Mouse (Mus musculus) G1E-ER4 (cell line): Measurements from ENCODE around the gene Smap1. TPM values are rescaled to one million over a fixed set of nuclear protein-coding genes. Genes with fewer than 3 reads are reported as not detected.

Experiments used
- GATA1 ChIP-seq: IDR thresholded peaks from one replicate; pipeline ENCODE4 v1.8.0; 2012; ENCODE audit warnings: low read length, inconsistent platforms
- polyA plus RNA-seq: library from polyadenylated mRNA; stranded (reverse); fragments of >175 nt; gene quantifications from 2 replicates; pipeline ENCODE4 v1.2.3, GENCODE M21; 2012

Smap1 gene
- polyA plus RNA-seq, 1 experiment: 50.7 TPM

GRCm38 (mm10) chr1:23929410-23929809 is 7.3 kb upstream of the Smap1 start:
- no peak for TF ChIP-seq GATA1

GRCm38 (mm10) chr1:23928371-23928770 is 6.3 kb upstream of the Smap1 start:
- TF ChIP-seq GATA1: no peak

DNA sequence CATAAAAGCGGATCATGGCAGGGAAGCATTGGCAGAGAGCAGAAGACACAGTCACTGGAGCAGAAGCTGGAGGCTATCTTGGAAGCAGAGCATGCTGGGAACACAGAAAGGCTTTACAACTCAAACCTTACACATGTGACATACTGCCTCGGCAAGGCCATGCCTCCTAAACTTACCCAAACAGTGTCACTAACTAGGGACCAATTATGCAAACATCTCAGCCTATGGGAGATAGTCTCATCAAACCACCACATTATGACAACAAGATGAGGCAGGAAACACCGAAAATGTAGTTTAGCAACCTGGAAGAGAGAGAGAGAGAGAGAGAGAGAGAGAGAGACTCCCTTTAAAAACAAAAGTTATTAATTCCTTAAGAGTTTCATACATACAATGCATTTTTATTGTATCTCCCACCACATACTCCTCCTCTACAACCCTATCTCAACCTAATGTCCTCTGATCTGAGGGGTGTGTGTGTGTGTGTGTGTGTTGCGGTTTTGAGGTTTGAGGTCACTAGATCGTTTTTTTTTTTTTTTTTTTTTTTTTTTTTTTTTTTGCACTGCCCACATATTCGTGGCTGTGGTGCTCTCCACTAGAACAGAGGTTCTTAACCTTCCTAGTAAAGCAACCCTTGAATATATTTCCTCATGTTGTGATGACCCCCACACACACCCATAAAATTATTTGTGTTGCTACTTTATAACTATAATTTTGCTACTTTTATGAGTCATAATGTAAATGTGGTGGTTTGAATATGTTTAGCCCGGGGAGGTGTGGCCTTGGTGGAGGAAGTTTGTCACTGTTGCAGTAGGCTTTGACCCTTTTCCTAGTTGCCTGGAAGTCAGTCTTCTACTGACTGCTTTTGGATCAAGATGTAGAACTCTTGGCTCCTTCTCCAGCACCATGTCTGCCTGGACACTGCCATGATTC is 1.9 kb upstream of the Smap1 start:
- peak; percentile 26 for TF ChIP-seq GATA1

GRCm38 (mm10) chr1:23922530-23922884 is 390 bp upstream of the Smap1 start:
- TF ChIP-seq GATA1: no peak

DNA sequence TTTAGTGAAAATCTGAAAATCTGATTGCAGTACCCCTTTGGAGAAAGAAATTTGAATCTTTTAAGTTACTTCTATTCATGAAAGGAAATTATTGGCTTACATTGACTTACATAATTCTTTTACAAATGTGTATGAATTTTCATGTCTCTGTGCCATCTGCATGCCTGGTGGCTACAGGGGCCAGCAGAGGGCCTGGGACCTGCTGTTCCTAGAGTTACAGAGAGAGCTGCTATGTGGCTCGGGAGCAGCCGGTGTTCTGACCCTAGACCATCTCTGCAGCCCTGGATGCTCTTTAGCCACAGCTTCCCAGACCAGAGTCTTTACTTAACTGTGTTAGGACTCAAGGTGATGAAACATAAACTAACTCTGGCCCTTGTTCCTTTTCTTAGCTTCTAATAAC is 1.8 kb downstream of the Smap1 start:
- no peak for TF ChIP-seq GATA1

DNA sequence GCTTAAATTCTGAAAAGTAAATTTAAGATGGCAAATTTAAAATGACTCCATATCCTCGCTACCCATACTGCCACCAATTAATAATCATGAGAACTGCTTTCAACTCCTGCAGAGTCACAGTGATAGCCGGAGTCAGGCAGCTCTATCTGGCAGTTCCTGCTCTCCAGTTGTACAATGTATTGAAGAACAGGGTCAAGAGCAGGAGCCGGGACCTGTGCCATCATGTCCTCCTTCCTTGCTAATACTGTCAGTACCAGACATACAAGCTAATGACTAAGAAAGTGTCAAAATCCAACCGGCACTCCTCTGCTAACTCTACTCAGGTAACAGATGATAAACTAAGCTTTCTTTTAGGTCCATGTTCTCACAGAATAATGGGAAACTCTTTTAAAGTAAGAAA is 3.0 kb downstream of the Smap1 start:
- TF ChIP-seq GATA1: no peak

GRCm38 (mm10) chr1:23915483-23915882 is 6.6 kb downstream of the Smap1 start:
- TF ChIP-seq GATA1: peak; percentile 34

DNA sequence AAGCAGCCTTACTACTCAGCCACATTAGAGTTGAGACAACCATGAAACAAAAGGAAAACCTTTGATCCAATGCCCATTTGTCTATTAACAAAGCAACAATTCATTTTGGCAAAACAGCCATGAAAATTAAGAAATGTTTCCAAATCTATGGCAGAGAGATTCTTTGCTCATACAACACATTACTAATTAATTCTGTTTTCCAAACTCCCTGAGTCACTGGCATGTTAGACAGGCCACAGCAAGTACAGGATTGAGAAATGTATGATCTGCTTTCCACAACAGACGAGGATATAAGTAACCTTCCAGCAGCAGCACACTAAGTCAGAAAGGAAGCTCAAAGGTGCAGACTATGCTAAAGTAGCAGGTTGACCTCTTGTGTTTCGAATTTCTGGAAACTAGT is 9.1 kb downstream of the Smap1 start:
- no peak for TF ChIP-seq GATA1

DNA sequence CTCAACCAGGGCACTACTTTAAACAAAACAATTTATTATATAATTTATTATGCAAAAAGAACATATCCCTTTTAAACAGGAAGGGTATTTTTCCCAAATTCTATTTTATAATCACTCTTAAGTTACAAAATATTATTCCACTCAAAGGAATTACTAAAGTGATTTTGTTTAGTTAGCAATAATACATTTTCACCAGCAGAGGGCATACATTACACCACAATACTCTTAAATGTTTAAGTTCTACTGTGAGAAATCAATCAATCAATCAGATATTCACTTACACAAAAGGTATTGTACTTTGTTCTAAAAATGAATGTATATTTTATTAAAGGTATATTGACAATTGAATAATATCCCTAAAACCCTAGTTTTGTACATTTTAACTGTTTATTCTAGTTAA is 16.0 kb downstream of the Smap1 start:
- no peak for TF ChIP-seq GATA1

DNA sequence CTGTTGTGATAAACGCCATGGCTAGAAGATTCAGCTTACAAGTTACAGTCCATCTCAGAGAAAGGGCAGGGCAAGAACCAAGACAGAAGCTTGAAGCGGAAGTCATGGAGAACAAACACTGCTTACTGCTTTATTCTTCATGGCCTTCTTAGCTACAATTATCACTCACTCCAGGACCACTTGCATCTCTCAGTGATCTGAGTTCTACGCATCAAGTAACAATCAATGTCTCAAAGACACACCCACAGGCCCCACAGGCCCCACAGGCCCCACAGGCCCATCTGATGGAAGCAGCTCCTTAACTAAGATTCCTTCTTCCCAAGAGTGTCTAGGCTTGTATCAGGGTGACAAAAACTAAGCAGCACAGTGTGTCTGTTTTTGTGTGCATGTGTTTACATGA is 18.8 kb downstream of the Smap1 start:
- no peak for TF ChIP-seq GATA1

DNA sequence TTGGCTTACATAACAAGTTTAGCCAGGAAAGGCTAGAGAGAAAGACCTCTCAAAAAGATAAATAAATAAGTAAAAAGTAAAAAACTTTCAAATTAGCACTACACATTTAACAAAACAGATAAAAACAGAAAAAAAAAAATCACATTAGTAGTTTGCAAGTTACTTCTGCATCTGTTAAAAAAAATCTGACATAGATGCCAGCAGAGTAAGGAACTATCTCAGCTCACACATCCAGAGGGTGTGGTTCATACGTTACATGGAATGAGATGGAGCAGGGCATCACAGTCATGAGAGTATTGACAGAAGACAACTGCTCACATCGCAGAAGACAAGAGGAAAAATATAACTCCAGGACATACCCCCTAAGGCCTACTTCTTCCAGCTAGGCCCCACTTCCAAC is 19.4 kb downstream of the Smap1 start:
- no peak for TF ChIP-seq GATA1

DNA sequence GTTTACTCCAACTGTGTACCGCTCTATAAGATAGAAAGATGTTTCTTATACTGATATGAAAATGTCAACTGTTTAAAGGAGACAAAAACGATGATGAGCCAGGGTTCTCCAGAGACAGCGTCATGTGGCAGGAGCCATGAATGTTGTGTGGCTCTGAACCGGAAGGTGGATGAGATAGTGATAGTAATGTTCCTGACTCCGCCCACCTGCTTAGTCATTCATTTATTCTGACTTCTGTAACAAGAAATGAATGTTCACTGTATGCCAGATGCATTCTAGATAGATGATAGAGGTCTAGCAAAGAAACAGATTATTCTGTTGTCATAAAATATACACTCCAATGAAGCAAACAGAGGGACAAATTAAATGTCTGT is 22.5 kb downstream of the Smap1 start:
- peak; percentile 61 for TF ChIP-seq GATA1

DNA sequence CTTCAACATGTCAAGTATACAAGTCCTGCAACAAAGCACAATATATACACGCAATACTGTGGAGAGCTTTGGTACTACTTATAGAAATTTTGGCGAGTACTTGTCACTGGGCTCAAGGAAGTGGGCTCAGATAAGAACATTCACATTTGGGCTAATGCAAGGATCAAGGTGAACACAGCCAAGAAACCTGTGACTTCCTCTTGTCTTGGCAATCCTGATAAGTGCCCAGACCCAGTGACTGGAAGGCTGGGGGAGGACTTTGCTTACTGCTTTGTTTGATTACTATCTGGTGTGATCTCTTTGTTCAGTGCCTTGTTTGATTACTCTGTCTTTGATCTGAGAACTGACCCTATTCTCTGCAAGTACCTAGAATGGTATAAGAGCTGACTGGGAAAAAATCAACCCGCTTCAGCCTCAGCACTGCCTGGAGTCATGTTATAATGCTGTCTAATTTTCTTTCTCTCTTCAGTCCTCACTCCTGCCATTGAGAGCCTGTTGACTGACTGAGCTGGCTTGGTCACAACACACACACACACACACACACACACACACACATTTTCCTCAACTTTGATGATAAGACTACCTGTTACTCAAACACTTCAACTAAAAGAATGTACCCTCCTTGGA is 23.0 kb downstream of the Smap1 start:
- peak; percentile 77 for TF ChIP-seq GATA1

GRCm38 (mm10) chr1:23892072-23892471 is 30.0 kb downstream of the Smap1 start:
- TF ChIP-seq GATA1: no peak

GRCm38 (mm10) chr1:23884914-23885313 is 37.2 kb downstream of the Smap1 start:
- TF ChIP-seq GATA1: no peak

DNA sequence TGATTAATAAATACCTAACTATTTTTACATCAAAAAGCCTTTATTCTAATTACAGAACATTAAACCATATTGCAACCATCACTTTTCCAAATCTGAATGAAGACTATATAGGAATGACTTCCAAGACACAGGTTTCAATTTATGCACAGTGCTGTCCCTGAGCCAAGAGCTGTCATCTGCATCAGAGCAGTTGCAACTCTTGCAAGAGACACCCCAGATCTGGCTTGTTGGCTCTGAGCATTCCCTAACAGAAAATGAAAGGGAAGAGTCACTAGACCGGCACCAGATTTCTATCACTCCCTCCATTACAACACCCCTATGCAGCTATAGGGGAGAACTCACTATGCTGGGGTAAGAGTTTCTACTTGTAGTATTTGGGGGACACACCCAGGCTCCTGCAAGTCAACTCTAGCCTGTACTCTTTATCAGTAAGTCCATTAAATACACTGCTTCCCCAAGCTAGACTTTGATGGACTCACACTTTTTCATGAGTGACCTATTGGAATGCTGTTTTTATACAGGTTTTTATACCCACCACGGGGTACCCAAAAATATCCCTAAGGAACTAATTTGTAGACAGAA is 37.9 kb downstream of the Smap1 start:
- no peak for TF ChIP-seq GATA1

GRCm38 (mm10) chr1:23882681-23883080 is 39.4 kb downstream of the Smap1 start:
- no peak for TF ChIP-seq GATA1
